Mouse (Mus musculus): Measurements from ENCODE around the gene Pex11b. TPM values are rescaled to one million over a fixed set of nuclear protein-coding genes. Genes with fewer than 3 reads are reported as not detected.
A peak's percentile ranks its signal among the peaks of the same experiment; 100 is the strongest.

The Pex11b gene
- polyA plus RNA-seq (2011; ENCODE audit: insufficient read length, low read depth, missing spikeins), result 31.3 and 35.5 TPM in 2 replicates

GRCm38 (mm10) chr3:96634928-96635879, at the start of gene Pex11b, which contains the start of gene Gm42957:
Gene Pex11b, plus strand, starts transcription at chr3:96635376.
Gene Gm42957, plus strand, starts transcription at chr3:96635474.
- no peaks in the 10 kb centered on the region for H3K4me1 ChIP-seq (ENCODE audit: control insufficient read depth, insufficient read depth, low read length)
- peak within 1 kb of the TSS; percentile 42 for H3K27ac ChIP-seq (ENCODE audit: insufficient read depth, low read length)
- TF ChIP-seq POLR2A (IDR thresholded peaks at IDR 0.05; ENCODE audit: low read depth, low read length), result peak; percentile 70
- TF ChIP-seq CTCF (IDR thresholded peaks at IDR 0.05; ENCODE audit: borderline replicate concordance, insufficient read depth, low read length), result no peak
- H3K4me3 ChIP-seq (ENCODE audit: insufficient read depth, low read length), result peak within 1 kb of the TSS; percentile 64

- TF ChIP-seq CTCF (IDR thresholded peaks at IDR 0.05; ENCODE audit: borderline replicate concordance, insufficient read depth, low read length) (no peak), POLR2A (IDR thresholded peaks at IDR 0.05; ENCODE audit: low read depth, low read length) (no peak)
- H3K4me1 ChIP-seq (ENCODE audit: control insufficient read depth, insufficient read depth, low read length), result peaks cover 3% of the 10 kb centered on the region
- no peak overlapping the region for H3K4me3 ChIP-seq (ENCODE audit: insufficient read depth, low read length)
- no peak overlapping the region for H3K27ac ChIP-seq (ENCODE audit: insufficient read depth, low read length)
Observed at GRCm38 (mm10) chr3:96590657-96591056, 44.5 kb upstream of the Pex11b start.

GRCm38 (mm10) chr3:96593374-96593773, 41.8 kb upstream of the Pex11b start:
- Histone ChIP-seq H3K4me1 (ENCODE audit: control insufficient read depth, insufficient read depth, low read length) (peaks cover 4% of the 10 kb centered on the region), H3K4me3 (ENCODE audit: insufficient read depth, low read length) (peak overlapping the region; percentile 75), H3K27ac (ENCODE audit: insufficient read depth, low read length) (peak overlapping the region; percentile 32; the same call in 1 of the 2 replicates)
- TF ChIP-seq CTCF (IDR thresholded peaks at IDR 0.05; ENCODE audit: borderline replicate concordance, insufficient read depth, low read length), result no peak
- TF ChIP-seq POLR2A (IDR thresholded peaks at IDR 0.05; ENCODE audit: low read depth, low read length), result no peak

- Histone ChIP-seq H3K27ac (ENCODE audit: insufficient read depth, low read length) (peak within 1 kb of the TSS; percentile 74), H3K4me1 (ENCODE audit: control insufficient read depth, insufficient read depth, low read length) (peaks cover 5% of the 10 kb centered on the region)
Observed at GRCm38 (mm10) chr3:96593790-96594560, 41.2 kb upstream of the Pex11b start, which contains the start of gene Polr3gl. Gene Polr3gl, minus strand, starts transcription at chr3:96594181.

GRCm38 (mm10) chr3:96594851-96595250, 40.3 kb upstream of the Pex11b start:
- no peak overlapping the region for H3K27ac ChIP-seq (ENCODE audit: insufficient read depth, low read length)
- H3K4me1 ChIP-seq (ENCODE audit: control insufficient read depth, insufficient read depth, low read length), result peaks cover 11% of the 10 kb centered on the region
- TF ChIP-seq CTCF (IDR thresholded peaks at IDR 0.05; ENCODE audit: borderline replicate concordance, insufficient read depth, low read length) (no peak), POLR2A (IDR thresholded peaks at IDR 0.05; ENCODE audit: low read depth, low read length) (no peak)
- H3K4me3 ChIP-seq (ENCODE audit: insufficient read depth, low read length), result no peak overlapping the region

More at GRCm38 (mm10) chr3:96593790-96594560, 41.2 kb upstream of the Pex11b start, which contains the start of gene Polr3gl:
- peak within 1 kb of the TSS; percentile 75 for H3K4me3 ChIP-seq (ENCODE audit: insufficient read depth, low read length)
- no peak for TF ChIP-seq CTCF (IDR thresholded peaks at IDR 0.05; ENCODE audit: borderline replicate concordance, insufficient read depth, low read length)
- peak; percentile 76 for TF ChIP-seq POLR2A (IDR thresholded peaks at IDR 0.05; ENCODE audit: low read depth, low read length)

GRCm38 (mm10) chr3:96595661-96596060, 39.5 kb upstream of the Pex11b start:
- no peak overlapping the region for H3K4me3 ChIP-seq (ENCODE audit: insufficient read depth, low read length)
- peaks cover 11% of the 10 kb centered on the region for H3K4me1 ChIP-seq (ENCODE audit: control insufficient read depth, insufficient read depth, low read length)
- peak overlapping the region; percentile 14; the same call in 1 of the 2 replicates for H3K27ac ChIP-seq (ENCODE audit: insufficient read depth, low read length)
- TF ChIP-seq POLR2A (IDR thresholded peaks at IDR 0.05; ENCODE audit: low read depth, low read length), result no peak

GRCm38 (mm10) chr3:96596228-96596707, 38.9 kb upstream of the Pex11b start, which contains the start of gene Ankrd34a:
Gene Ankrd34a, plus strand, starts transcription at chr3:96596636.
- peak within 1 kb of the TSS; percentile 14 for H3K27ac ChIP-seq (ENCODE audit: insufficient read depth, low read length)
- H3K4me1 ChIP-seq (ENCODE audit: control insufficient read depth, insufficient read depth, low read length), result peaks cover 11% of the 10 kb centered on the region
- H3K4me3 ChIP-seq (ENCODE audit: insufficient read depth, low read length), result peak within 1 kb of the TSS; percentile 52
- no peak for TF ChIP-seq CTCF (IDR thresholded peaks at IDR 0.05; ENCODE audit: borderline replicate concordance, insufficient read depth, low read length)

- Histone ChIP-seq H3K4me3 (ENCODE audit: insufficient read depth, low read length) (peak overlapping the region; percentile 52), H3K27ac (ENCODE audit: insufficient read depth, low read length) (peak overlapping the region; percentile 7), H3K4me1 (ENCODE audit: control insufficient read depth, insufficient read depth, low read length) (peaks cover 11% of the 10 kb centered on the region)
- TF ChIP-seq CTCF (IDR thresholded peaks at IDR 0.05; ENCODE audit: borderline replicate concordance, insufficient read depth, low read length) (no peak), POLR2A (IDR thresholded peaks at IDR 0.05; ENCODE audit: low read depth, low read length) (no peak)
Observed at GRCm38 (mm10) chr3:96596855-96597254, 38.3 kb upstream of the Pex11b start.

GRCm38 (mm10) chr3:96597435-96597891, 37.7 kb upstream of the Pex11b start:
- Histone ChIP-seq H3K4me1 (ENCODE audit: control insufficient read depth, insufficient read depth, low read length) (peaks cover 11% of the 10 kb centered on the region), H3K27ac (ENCODE audit: insufficient read depth, low read length) (no peak overlapping the region), H3K4me3 (ENCODE audit: insufficient read depth, low read length) (peak overlapping the region; percentile 52)
- no peak; the same call in 1 of the 2 replicates for TF ChIP-seq POLR2A (IDR thresholded peaks at IDR 0.05; ENCODE audit: low read depth, low read length)
- TF ChIP-seq CTCF (IDR thresholded peaks at IDR 0.05; ENCODE audit: borderline replicate concordance, insufficient read depth, low read length), result no peak

Data from embryonic fibroblast, embryonic 13.5 days (primary cell).